Mouse (Mus musculus): ENCODE data around the gene Prdm2.

Gene Prdm2

GRCm38 (mm10) chr4:143106566-143106965 lies 106.2 kb downstream of the Prdm2 start:
- DNase-seq (ENCODE audit: low spot score) = no peak

- DNase-seq (ENCODE audit: low spot score) = no peak
Measured at GRCm38 (mm10) chr4:143104739-143105138, 108.1 kb downstream of the Prdm2 start.

GRCm38 (mm10) chr4:143103811-143104210 lies 109.0 kb downstream of the Prdm2 start:
- no peak for DNase-seq (ENCODE audit: low spot score)

GRCm38 (mm10) chr4:143100157-143100556 lies 112.6 kb downstream of the Prdm2 start:
- no peak for DNase-seq (ENCODE audit: low spot score)

- no peak for DNase-seq (ENCODE audit: low spot score)
Measured at GRCm38 (mm10) chr4:143099288-143100039, 113.3 kb downstream of the Prdm2 start.

GRCm38 (mm10) chr4:143092082-143092701 lies 120.6 kb downstream of the Prdm2 start:
- DNase-seq (ENCODE audit: low spot score) = no peak

GRCm38 (mm10) chr4:143090551-143090950 lies 122.2 kb downstream of the Prdm2 start:
- no peak for DNase-seq (ENCODE audit: low spot score)

- DNase-seq (ENCODE audit: low spot score) = no peak
Measured at GRCm38 (mm10) chr4:143074071-143074765, 138.6 kb downstream of the Prdm2 start.

- no peak for DNase-seq (ENCODE audit: low spot score)
Measured at GRCm38 (mm10) chr4:143071791-143072190, 141.0 kb downstream of the Prdm2 start.

GRCm38 (mm10) chr4:143067006-143067405 lies 145.8 kb downstream of the Prdm2 start:
- DNase-seq (ENCODE audit: low spot score) = no peak

GRCm38 (mm10) chr4:143058765-143059344 lies 153.9 kb downstream of the Prdm2 start:
- no peak for DNase-seq (ENCODE audit: low spot score)

Measured in left cerebral cortex, adult 11 months (tissue).